Mouse (Mus musculus): ENCODE results near the gene Elmsan1. TPM values are rescaled to one million over a fixed set of nuclear protein-coding genes. Genes with fewer than 3 reads are reported as not detected.

Elmsan1 gene
- polyA plus RNA-seq, 1 experiment from 2014 or later = 2.8 TPM

- 69% methylated on average over 8 of the region's 8 CpGs for WGBS (ENCODE audit: insufficient replicate concordance)
- TF ChIP-seq CTCF (IDR thresholded peaks at IDR 0.05; ENCODE audit: low read depth) = no peak
- TF ChIP-seq EP300 (IDR thresholded peaks at IDR 0.05; ENCODE audit: low read depth) = no peak
Observed at GRCm38 (mm10) chr12:84129931-84130330, 88.8 kb downstream of the Elmsan1 start.

GRCm38 (mm10) chr12:84128576-84128975 is 90.1 kb downstream of the Elmsan1 start:
- H3K4me3 ChIP-seq (ENCODE audit: low read depth, low read length) = no peak overlapping the region
- 72% methylated on average over 6 of the region's 6 CpGs for WGBS (ENCODE audit: insufficient replicate concordance)
- no peaks in the 10 kb centered on the region for H3K9me3 ChIP-seq (ENCODE audit: low read length)
- H3K4me2 ChIP-seq (ENCODE audit: low read depth, low read length) = no peak overlapping the region
- TF ChIP-seq CTCF (IDR thresholded peaks at IDR 0.05; ENCODE audit: low read depth) (no peak), EP300 (IDR thresholded peaks at IDR 0.05; ENCODE audit: low read depth) (no peak)
- H3K36me3 ChIP-seq (replicated peaks; ENCODE audit: insufficient read depth, low read length) = no peaks in the 10 kb centered on the region; the same call in 1 of the 2 replicates
- no peaks in the 10 kb centered on the region for H3K27me3 ChIP-seq (ENCODE audit: insufficient read depth, low read length)
- ATAC-seq (peak; percentile 95), DNase-seq (peak; percentile 61)
- H3K4me1 ChIP-seq (ENCODE audit: insufficient read depth) = peaks cover 2% of the 10 kb centered on the region; the same call in 1 of the 2 replicates
- no peak overlapping the region for H3K27ac ChIP-seq (ENCODE audit: low read depth)
- H3K9ac ChIP-seq (replicated peaks) = no peak overlapping the region

More at GRCm38 (mm10) chr12:84129931-84130330, 88.8 kb downstream of the Elmsan1 start:
- Histone ChIP-seq H3K4me3 (ENCODE audit: low read depth, low read length) (no peak overlapping the region), H3K4me1 (ENCODE audit: insufficient read depth) (no peaks in the 10 kb centered on the region), H3K27ac (ENCODE audit: low read depth) (no peak overlapping the region), H3K4me2 (ENCODE audit: low read depth, low read length) (no peak overlapping the region), H3K9ac (replicated peaks) (no peak overlapping the region), H3K27me3 (ENCODE audit: insufficient read depth, low read length) (no peaks in the 10 kb centered on the region), H3K36me3 (replicated peaks; ENCODE audit: insufficient read depth, low read length) (no peaks in the 10 kb centered on the region; the same call in 1 of the 2 replicates), H3K9me3 (ENCODE audit: low read length) (no peaks in the 10 kb centered on the region)
- ATAC-seq = no peak
- DNase-seq = no peak

- DNase-seq (no peak), ATAC-seq (no peak)
- H3K4me1 ChIP-seq (ENCODE audit: insufficient read depth) = peaks cover 2% of the 10 kb centered on the region; the same call in 1 of the 2 replicates
- TF ChIP-seq CTCF (IDR thresholded peaks at IDR 0.05; ENCODE audit: low read depth) (no peak), EP300 (IDR thresholded peaks at IDR 0.05; ENCODE audit: low read depth) (no peak)
- no peak overlapping the region for H3K27ac ChIP-seq (ENCODE audit: low read depth)
- H3K4me2 ChIP-seq (ENCODE audit: low read depth, low read length) = no peak overlapping the region
- WGBS (ENCODE audit: insufficient replicate concordance) = 73% methylated on average over 2 of the region's 2 CpGs
- no peaks in the 10 kb centered on the region for H3K27me3 ChIP-seq (ENCODE audit: insufficient read depth, low read length)
- no peaks in the 10 kb centered on the region; the same call in 1 of the 2 replicates for H3K36me3 ChIP-seq (replicated peaks; ENCODE audit: insufficient read depth, low read length)
- H3K9ac ChIP-seq (replicated peaks) = no peak overlapping the region
- no peak overlapping the region for H3K4me3 ChIP-seq (ENCODE audit: low read depth, low read length)
- H3K9me3 ChIP-seq (ENCODE audit: low read length) = no peaks in the 10 kb centered on the region
Observed at GRCm38 (mm10) chr12:84126899-84127298, 91.8 kb downstream of the Elmsan1 start.

GRCm38 (mm10) chr12:84125892-84126291 is 92.8 kb downstream of the Elmsan1 start:
- Histone ChIP-seq H3K4me1 (ENCODE audit: insufficient read depth) (peaks cover 2% of the 10 kb centered on the region; the same call in 1 of the 2 replicates), H3K9me3 (ENCODE audit: low read length) (no peaks in the 10 kb centered on the region), H3K9ac (replicated peaks) (no peak overlapping the region), H3K4me3 (ENCODE audit: low read depth, low read length) (no peak overlapping the region), H3K27ac (ENCODE audit: low read depth) (no peak overlapping the region), H3K4me2 (ENCODE audit: low read depth, low read length) (no peak overlapping the region), H3K36me3 (replicated peaks; ENCODE audit: insufficient read depth, low read length) (no peaks in the 10 kb centered on the region), H3K27me3 (ENCODE audit: insufficient read depth, low read length) (no peaks in the 10 kb centered on the region)
- DNase-seq = no peak
- no peak for ATAC-seq
- WGBS (ENCODE audit: insufficient replicate concordance) = 82% methylated on average over 12 of the region's 12 CpGs
- TF ChIP-seq CTCF (IDR thresholded peaks at IDR 0.05; ENCODE audit: low read depth) (no peak), EP300 (IDR thresholded peaks at IDR 0.05; ENCODE audit: low read depth) (no peak)

GRCm38 (mm10) chr12:84119584-84119983 is 99.1 kb downstream of the Elmsan1 start:
- H3K27me3 ChIP-seq (ENCODE audit: insufficient read depth, low read length) = no peaks in the 10 kb centered on the region
- ATAC-seq (no peak), DNase-seq (no peak)
- no peaks in the 10 kb centered on the region for H3K9me3 ChIP-seq (ENCODE audit: low read length)
- 88% methylated on average over 5 of the region's 5 CpGs for WGBS (ENCODE audit: insufficient replicate concordance)
- H3K36me3 ChIP-seq (replicated peaks; ENCODE audit: insufficient read depth, low read length) = no peaks in the 10 kb centered on the region
- peaks cover 6% of the 10 kb centered on the region for H3K4me1 ChIP-seq (ENCODE audit: insufficient read depth)
- no peak overlapping the region for H3K27ac ChIP-seq (ENCODE audit: low read depth)
- H3K4me3 ChIP-seq (ENCODE audit: low read depth, low read length) = no peak overlapping the region
- H3K9ac ChIP-seq (replicated peaks) = no peak overlapping the region
- H3K4me2 ChIP-seq (ENCODE audit: low read depth, low read length) = no peak overlapping the region
- no peak for TF ChIP-seq EP300 (IDR thresholded peaks at IDR 0.05; ENCODE audit: low read depth)

GRCm38 (mm10) chr12:84114153-84114994 is 104.3 kb downstream of the Elmsan1 start, which contains the start of gene Dnal1:
Gene Dnal1, plus strand, starts transcription at chr12:84114366.
- H3K9me3 ChIP-seq (ENCODE audit: low read length) = no peaks in the 10 kb centered on the region
- H3K9ac ChIP-seq (replicated peaks) = peak within 1 kb of the TSS; percentile 65
- H3K27ac ChIP-seq (ENCODE audit: low read depth) = no peak within 1 kb of the TSS
- H3K4me3 ChIP-seq (ENCODE audit: low read depth, low read length) = peak within 1 kb of the TSS; percentile 71
- WGBS (ENCODE audit: insufficient replicate concordance) = 3% methylated on average over 32 of the region's 35 CpGs
- TF ChIP-seq EP300 (IDR thresholded peaks at IDR 0.05; ENCODE audit: low read depth) (no peak), CTCF (IDR thresholded peaks at IDR 0.05; ENCODE audit: low read depth) (peak; percentile 21; the same call in 1 of the 2 replicates)
- peak within 1 kb of the TSS; percentile 91 for H3K4me2 ChIP-seq (ENCODE audit: low read depth, low read length)
- ATAC-seq = peak; percentile 96
- no peaks in the 10 kb centered on the region for H3K36me3 ChIP-seq (replicated peaks; ENCODE audit: insufficient read depth, low read length)
- peak; percentile 89 for DNase-seq
- H3K27me3 ChIP-seq (ENCODE audit: insufficient read depth, low read length) = no peaks in the 10 kb centered on the region
- H3K4me1 ChIP-seq (ENCODE audit: insufficient read depth) = peaks cover 7% of the 10 kb centered on the region
